Mouse (Mus musculus) 3T3-L1 (cell line): ENCODE measurements at regions not wholly inside any gene's neighbourhood (a gene's known extent, or its start where the extent isn't known, plus 50 kb on each side); places are given as distances from the start of the nearest gene placed in this dataset.
A peak's percentile ranks its signal among the peaks of the same experiment; 100 is the strongest.

ENCODE experiments used
- DNase-seq: peaks from one replicate; pipeline ENCODE4 v3.0.0-alpha.2; 2015; ENCODE audit warnings: low read depth, low spot score

GRCm38 (mm10) chr16:29860306-29860705 is 203.9 kb upstream of the Hes1 start:
- no peak for DNase-seq

GRCm38 (mm10) chr16:29861056-29861455 is 203.1 kb upstream of the Hes1 start:
- DNase-seq = peak; percentile 59

- DNase-seq = peak; percentile 17
Observed at GRCm38 (mm10) chr16:29865075-29865740, 199.0 kb upstream of the Hes1 start.

DNA sequence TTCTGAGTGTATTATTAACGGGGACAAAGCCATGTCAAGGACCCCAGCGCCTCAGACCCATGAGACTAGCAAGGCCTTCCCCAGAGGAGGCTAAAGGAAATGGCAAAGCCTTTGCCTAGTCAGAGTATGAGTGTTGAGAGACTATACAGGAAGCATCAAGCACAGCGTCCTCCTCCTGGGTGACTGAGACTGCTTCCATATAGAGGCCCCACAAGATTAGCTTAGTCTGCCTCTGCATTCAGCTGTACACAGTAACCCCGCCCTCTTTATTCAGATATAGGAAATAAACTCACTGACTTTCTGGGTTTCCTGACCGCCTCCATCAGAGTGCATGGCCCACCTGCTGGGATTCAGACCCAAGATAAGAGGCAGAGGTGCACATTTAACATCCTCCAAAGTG is 192.8 kb upstream of the Hes1 start:
- no peak for DNase-seq

DNA sequence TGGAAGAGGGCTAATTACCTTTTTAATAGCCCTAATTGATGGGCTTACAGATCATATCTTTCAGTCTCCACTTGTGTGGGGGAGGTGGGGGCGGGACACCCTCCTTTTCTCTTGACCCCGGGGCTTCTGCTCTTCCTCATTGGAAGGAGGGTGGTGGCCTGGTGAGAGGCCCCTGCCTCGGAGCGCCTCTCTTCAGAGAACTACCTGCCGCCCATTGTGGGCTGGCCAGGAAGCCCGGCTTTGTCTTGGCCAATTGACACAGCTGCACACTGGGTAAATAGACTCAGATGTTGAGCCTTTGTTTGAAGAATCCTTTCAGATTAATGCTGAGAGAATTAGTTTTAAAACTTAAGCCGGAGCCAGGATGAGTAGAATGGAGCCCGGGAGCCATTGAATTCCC is 188.0 kb upstream of the Hes1 start:
- DNase-seq = no peak

DNA sequence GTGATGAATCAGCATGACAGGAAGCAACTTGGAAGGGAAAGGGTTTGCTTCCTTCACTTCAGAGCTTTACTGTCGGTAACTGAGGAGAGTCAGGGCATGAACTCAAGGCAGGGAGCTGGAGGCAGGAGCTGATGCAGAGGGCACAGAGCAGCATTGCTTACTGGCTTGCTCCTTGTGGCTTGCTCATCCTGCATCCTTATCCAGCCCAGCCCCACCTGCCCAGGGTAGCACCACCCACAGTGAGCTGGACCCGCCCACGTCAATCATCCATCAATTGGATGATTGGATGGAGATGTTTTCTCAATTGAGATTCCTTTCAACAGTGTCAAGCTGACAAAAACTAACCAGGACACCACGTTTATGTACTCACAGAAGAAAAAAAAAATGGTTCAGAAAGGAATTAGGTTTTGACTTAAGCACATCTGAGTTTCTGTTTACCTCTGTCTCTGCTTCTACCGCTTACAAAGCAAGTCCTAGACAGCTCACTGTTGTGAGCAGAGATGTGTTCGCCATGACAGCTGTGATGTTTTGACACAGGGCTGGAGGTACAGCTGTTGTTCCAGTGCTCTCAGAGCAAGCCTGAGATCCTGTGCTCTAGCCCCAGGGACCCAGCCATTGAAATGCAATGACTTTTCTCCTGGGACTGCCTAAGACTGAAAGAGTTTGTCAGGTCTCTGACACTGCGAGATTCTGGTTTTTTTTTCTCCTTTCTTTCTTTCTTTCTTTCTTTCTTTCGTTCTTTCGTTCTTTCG is 186.6 kb upstream of the Hes1 start:
- DNase-seq = peak; percentile 19

GRCm38 (mm10) chr16:29879665-29880064 is 184.5 kb upstream of the Hes1 start:
- DNase-seq = no peak

DNA sequence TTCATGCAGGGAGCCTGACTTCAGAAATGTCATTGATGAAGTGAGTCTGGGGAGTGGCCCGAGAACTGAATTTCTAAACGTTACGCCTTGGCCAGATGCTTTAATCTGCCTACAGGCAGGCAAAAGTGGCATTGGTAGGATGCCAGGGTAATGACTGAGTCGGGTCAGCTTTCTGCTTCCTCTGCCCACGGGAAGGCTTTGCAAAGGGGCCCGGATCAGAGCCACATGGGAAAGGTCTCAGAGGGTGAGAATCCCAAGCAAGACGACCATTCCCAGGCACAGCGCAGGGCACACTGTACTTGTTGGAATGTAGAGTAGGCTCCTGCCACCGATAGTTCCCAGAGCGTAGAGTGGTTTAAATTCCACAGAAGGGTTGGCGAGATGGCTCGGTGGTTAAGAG is 182.7 kb upstream of the Hes1 start:
- peak; percentile 79 for DNase-seq

GRCm38 (mm10) chr16:29882226-29882972 is 181.8 kb upstream of the Hes1 start:
- DNase-seq = peak; percentile 99

- peak; percentile 36 for DNase-seq
Observed at GRCm38 (mm10) chr16:29883252-29883992, 180.8 kb upstream of the Hes1 start.

DNA sequence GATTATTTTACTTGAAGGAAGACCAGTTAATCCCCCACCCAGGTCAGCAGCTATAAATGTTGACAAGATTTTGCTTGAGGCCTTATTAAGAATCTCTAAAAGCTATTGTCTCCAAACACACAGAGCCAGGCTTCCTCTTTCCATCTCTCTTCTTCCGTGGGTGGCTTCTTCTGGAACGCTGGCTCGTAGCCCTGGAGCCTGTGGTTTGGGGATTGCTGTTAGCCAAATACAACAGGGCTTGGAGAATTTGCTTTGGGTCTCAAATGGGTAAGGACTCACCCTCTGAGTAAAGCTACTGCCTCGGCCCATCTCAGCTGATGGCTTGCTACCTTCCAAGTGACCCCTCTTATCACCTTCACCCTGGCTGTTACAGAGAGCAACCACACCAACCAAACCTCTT is 179.3 kb upstream of the Hes1 start:
- DNase-seq = peak; percentile 77

DNA sequence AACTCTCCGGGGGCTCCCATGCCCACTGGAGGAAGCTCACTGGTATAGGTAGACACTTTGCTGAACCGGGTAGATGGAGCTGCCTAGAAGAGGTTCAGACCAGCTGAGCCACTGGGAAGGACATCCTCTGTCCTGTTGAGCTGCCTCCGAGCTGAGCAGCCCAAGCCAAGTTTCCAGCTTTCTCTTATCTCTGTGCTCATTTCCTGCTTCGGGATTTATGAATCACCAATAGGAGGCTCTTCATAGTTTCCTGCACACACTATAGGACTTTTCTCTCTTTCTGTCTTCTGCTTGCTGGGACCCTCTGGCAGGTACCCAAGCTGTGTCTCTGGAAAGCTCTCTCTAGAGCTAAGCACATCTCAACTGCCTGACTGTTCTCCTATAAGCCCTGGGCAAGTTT is 177.4 kb upstream of the Hes1 start:
- peak; percentile 59 for DNase-seq

GRCm38 (mm10) chr16:29889346-29889745 is 174.8 kb upstream of the Hes1 start:
- no peak for DNase-seq

GRCm38 (mm10) chr16:29891472-29891871 is 172.7 kb upstream of the Hes1 start:
- DNase-seq = no peak

- no peak for DNase-seq
Observed at GRCm38 (mm10) chr16:29893871-29894828, 170.0 kb upstream of the Hes1 start.

- DNase-seq = no peak
Observed at GRCm38 (mm10) chr16:29896393-29896792, 167.8 kb upstream of the Hes1 start.

- DNase-seq = peak; percentile 27
Observed at GRCm38 (mm10) chr16:29903510-29903909, 160.7 kb upstream of the Hes1 start.

DNA sequence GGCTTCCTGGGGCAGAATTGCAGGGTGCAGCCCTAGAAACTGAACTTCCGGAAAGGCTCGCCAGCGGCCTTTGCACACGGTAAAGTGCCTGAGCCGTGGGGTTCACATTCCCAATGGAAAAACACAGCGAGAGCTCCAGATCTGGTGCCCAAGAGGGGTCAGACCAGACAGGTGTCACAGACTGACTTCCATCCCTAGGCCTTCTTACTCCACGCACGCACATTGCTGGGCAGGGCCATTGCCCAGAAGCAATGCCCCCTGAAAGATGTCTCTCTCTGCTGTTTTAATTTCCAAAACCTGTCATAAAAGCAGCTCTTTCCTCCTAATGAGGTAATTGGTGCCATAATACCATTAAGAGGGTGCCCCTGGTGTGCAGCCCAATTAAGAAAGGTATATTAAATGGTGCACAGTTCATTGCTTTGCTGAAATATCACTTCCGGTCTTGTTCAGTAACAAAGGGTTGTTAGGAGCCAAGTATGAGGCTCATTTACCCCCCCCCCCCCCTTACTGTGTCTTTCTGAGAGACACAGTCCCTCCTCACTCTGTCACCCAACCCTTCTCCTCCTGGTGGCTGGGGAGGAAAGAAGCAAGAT is 159.9 kb upstream of the Hes1 start:
- no peak for DNase-seq

DNA sequence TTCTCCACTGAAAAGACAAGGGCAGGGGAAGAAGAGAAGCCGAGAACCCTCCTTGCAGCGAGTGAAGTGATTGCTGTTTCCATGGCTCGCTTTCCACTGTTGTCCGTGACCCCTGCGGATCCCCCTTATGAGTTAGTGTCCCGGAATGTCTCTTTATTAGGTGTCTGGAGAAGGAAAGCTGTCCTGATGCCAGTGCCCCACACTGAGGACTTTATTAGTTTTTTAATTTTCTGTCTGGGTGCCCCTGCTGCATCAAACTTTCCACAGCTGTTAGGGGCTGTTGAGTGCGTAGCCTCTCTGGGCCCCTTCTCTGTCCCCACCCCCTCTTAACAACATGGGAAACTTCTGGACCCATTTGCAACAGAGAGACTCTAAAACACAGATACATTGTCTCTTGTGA is 156.9 kb upstream of the Hes1 start:
- no peak for DNase-seq

DNA sequence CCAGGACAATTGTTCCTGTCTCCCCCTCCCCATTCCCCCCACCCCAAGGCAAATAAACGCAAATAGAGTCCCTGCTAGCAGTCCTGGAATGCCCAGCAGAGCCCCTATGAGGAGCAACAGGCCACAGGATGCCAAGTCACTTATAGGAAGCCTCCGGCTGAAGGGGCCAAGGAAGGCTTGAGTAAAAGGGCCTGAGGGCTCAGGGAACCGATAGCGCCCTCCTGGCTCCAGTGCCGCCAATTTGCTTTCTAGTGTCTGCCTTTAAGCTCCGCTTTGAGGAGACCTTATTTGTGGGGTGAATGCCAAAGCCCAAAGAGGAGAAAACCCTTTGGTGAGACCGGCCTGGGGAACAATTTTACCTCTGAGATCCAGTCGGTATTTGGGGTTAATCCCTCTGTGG is 156.2 kb upstream of the Hes1 start:
- DNase-seq = no peak
